Mouse (Mus musculus) gastrocnemius, adult 8-10 months (tissue): ENCODE measurements around the gene Zbtb16. TPM values are rescaled to one million over a fixed set of nuclear protein-coding genes. Genes with fewer than 3 reads are reported as not detected.

Source experiments
- DNase-seq, 2 experiments: peaks; one replicate each; pipeline ENCODE4 v3.0.0; 2022; ENCODE audit warnings: low spot score in 2 of 2
- total RNA-seq, 4 experiments: library from RNA; stranded (reverse); gene quantifications; 2 replicates each; pipeline ENCODE4 v1.2.4; 2022

The Zbtb16 gene
- total RNA-seq, 4 experiments from 2014 or later: 106 to 199 (median 117) TPM

DNA sequence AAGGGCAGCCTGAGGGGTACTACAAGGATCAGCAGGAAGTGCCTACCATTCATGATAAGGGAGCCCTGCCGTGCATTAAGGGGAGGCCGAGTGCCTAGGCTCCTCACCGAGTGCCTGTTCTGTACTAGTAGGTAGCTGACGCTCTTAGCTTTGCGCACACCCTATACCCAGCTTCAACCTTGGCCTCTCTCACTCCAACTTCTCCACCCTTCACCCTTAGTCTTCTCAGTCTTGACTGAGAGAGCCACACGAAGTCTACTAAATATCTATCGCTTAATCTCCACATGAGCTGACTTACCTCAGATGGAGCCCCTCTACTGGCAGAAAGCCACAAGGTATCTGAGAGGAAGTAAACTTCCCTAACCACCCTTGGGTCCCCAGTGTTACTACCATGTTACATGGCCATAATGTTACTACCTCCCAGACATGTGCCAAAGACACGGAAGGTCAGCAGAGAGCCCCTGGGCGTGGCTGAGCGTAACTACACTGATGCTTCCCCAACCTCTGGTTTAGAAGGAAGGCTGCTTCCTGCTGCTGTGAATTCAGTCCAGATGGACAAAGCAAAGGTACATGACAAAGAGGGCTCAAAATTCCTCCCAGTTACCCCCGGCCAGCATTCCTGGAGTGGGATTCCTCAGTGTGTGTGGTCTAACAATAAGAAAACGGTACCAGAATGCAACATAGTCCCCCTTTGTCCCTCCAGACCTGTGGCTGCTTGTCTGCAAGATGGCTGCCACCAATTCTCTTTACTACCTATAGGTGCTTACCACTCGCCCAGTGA, 122.8 kb downstream of the Zbtb16 start:
- no peak for DNase-seq

DNA sequence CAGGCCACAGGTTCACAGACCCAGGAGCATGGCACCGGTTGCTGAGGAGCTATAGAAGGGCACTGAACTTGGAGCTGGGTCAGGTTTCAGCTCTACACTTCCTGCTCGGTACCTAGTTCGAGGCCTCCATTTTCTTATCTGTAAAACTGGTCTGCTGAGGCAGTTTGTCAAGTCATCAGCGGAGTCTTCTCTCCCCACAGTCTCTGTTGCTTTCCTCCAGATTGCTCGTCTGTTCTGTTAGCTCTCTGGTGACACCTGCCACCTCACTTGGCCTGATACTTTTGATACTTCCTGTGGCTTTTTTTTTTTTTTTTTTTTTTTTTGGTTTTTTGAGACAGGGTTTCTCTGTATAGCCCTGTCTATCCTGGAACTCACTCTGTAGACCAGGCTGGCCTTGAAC, 124.2 kb downstream of the Zbtb16 start:
- no peak for DNase-seq

DNA sequence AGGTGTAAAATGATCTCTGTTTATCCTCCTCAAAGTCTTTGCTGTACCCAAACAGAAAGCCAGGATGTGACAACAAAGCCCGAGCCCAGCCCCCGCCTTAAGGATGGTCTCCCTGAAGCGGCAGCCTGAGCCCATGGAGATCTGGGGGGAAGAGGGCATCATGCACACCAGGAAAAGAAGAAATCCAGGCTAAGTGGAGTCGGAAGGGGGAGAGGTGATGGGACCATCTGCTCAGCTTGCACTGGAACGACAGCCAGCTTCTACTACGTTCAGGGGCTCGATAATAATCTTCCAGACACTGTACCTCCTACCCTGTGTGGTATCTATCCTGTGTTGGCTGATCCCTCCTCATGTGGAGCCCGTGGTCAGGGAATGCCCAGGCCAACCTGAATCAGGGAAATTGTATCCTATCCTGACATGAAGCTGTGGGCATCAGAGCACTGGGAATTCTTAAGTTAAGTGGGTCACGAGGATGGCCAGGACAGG, 124.7 kb downstream of the Zbtb16 start:
- DNase-seq: peak; percentile 69 to 78

DNA sequence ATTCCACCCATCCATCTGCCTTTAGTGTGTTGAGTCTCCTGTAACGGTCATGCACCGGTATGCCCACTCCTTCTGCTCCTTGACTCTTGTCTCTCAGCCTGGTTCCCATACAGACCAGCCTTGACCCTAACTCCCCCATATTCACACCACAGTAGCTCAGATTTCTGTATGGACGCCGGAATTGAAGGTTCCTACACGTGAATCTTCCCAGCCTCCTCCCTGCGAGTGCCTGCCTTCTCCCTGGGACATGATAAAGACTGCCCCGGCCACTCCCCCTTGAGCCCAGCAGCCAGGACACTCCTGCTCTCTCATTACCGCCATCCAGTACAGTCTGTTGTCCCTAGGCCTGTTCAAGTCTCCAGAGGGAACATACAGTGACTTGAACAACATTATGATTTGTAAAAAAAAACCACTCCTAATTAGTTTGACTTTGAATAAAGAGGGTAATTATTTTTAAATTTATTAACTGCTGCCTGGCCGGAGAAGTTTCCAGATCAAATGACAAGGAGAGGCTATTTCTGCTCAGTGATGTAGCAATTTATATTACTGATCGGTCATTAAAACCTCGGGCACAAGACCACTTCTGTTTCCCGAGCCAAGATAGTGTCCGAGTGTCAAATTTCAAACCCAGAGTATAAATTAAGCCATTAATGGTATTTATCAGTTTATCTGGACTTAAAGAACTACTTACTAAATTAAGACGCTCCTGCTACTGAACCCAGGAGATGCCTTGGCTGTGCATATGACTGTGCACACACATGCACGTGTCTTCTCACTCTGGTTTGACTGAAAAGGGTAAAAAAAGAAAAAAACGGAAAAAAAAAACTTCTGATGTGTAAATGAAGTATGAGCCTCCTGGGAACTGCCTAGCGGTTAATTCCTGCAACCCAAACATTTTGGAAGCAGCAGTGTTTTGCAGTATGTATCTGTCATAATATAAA, 125.4 kb downstream of the Zbtb16 start:
- DNase-seq: peak; percentile 53 to 55

DNA sequence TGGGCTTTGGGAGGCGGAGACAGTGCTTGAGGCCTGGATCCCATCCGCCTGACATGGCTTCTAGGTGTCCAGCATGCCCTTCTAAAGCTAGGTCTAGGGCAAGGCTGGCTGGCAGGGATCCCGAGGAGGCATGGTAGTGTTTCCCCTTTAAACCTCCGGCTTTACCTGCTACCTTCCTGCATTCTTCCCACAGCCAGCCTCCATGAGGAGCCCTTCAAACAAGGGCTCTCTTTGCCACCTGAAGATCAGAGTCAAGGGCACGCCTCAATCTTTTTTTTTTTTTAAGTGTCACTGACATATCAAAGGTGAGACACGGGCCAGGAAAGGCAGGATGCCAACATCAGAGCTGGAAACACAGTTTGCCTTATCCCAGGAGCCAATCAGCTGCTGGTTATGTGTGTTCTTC, 128.2 kb downstream of the Zbtb16 start:
- peak; percentile 69 to 77 for DNase-seq

DNA sequence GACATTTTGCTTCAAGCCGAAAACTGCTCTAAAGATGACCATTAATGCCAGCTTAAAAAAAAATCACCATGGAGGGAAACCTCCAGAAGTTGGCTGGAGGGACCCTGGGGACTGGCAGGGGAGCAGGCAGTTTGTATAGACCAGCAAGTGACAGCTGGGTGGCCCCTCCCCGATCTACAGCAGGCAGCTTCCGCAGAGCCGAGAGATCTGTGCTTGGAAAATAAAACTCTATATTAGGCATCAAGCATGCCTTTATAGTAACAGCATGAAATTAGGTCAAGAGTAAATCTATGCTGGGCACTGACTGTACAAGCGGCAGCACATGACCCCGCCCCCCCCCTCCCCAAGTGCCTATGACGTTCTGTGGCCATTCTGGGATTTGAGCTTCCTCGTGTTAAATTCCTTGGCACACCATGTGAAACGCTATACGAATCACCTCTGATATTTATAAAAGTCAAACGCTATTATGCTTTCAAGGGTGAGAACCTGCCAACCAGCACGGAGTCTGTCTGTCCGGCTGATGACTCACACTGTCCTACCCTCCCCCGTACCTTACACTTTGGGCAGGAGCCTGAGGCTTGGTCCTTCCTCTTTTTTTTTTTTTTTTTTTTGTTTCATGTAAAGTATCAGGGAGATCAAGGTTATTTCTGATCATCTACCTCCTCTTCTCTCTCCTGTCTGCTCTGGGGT, 128.7 kb downstream of the Zbtb16 start:
- peak; percentile 61 to 65 for DNase-seq

DNA sequence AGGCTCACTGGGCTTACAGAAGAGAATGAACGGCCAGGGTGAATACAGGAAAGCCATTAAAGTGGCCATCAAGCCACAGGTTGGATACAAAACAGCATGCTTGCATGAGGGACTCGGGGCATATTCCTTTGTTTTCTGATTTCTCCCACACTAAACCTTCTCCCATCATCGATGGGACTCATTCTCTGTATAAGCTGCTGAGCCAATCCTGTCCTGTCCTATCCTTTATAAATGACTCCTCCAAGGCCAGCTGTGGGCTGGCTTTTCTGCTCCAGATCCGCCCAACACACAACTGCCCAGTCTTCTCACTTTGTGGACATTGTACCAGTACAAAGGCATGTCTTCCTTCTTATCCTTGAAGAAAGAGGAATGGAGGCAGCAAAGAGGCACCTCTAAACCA, 134.7 kb downstream of the Zbtb16 start:
- no peak for DNase-seq

DNA sequence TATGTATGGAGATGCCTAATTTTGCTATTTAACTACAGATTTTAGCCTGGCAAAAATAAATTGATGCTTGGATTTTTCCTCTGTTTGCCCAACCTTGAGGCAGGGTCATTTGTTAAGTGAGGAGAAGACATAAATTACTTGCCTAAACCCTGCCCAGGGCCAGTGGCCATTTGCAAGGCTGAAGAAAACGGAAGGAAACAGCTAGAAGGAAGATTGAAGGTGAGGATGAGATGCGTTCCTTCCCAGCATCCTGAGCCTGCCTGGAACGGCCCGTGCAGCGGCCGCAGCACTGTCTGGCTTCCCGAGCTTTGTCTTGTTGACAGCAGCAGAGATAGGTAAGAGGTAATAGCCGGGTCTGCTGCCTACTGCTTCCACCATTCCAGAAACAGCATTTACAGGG, 135.2 kb downstream of the Zbtb16 start:
- no peak for DNase-seq

DNA sequence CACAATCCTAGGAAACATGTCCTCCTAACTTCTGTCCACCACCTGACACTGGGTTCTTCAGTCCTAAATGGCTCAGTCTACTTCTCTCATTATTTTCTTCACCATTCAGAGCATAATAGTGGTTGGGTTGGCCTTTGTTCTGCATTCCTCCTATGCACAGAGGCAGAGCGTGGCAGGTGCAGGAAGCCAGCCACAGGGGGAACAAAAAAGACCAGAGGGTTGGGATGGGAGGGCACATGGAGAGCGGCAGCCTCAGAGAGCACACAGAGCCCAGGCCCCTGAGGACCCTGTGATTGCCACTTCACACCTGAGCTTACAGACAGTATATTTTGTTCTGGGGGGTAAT, 138.6 kb downstream of the Zbtb16 start:
- no peak for DNase-seq

DNA sequence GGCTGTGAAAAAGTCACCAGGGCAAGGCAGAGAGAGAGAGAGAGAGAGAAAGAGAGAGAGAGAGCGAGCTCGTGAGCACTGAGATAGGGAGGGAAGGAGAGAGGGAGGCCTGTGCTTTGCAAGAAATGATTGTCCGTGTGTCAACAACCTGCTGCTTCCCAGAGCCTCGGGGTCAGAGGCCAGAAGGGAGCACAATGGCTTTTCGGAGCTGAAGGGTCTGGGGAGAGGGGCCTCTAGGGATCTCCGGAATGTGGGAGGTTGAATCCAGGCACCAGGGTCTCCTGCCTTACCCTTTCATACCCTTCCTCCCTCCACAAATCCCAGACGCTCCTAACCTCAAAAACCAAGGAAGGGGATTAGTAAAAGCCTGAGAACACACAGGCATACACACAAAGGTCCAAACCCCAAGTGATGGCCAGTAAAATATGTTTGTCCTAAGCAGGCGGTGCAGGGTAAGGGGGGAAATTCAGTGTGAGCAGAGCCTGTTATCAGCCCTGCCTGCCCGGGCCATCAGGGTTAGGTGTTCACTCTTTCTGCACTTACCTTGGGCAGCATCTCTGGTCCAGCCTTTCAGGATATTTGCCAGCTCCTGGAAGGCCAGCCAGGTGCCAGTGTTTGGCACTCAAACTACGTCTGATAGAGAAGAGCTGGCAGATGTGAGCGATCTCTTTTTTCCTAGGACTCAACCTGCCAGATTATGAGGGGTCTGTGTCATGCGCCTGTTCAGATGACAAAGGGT, 139.1 kb downstream of the Zbtb16 start:
- DNase-seq: no peak

DNA sequence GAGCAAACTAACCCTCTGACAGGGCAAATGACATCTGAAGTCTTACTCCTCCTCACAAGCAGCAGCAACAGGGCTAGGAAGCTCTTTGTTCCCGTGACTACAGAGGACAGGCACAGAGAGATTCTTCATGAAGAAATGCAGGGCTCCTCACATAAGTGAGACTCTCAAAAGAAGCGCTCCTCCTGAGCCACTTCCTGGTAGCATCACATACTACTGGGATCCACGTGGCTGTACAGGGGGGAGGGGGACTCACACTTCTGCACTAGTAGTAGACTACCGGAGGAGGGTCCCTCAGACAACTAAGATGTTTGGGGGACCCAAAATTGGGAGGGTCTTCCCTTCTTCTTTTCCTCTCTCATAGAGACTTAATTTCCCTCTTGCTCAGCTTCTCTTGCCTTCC, 139.7 kb downstream of the Zbtb16 start:
- no peak for DNase-seq

DNA sequence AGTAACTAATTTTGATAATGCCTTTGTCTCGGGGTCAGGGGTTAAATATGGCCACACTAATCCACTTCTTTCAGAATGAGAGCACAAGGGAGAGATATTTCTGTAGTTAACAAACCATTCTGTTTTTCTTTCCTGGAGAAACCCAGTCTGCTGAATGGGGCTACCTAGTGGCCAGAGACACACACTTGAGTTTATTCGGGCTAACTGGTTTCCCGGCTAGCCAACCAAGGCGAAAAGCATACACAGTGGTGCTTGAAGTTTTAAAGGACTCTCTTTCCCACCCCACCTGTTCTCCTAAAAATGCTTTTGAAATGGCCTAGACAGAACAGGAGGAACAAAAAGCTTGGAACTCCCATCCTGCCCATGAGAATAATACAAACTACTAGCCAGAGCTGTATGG, 140.2 kb downstream of the Zbtb16 start:
- DNase-seq: no peak

DNA sequence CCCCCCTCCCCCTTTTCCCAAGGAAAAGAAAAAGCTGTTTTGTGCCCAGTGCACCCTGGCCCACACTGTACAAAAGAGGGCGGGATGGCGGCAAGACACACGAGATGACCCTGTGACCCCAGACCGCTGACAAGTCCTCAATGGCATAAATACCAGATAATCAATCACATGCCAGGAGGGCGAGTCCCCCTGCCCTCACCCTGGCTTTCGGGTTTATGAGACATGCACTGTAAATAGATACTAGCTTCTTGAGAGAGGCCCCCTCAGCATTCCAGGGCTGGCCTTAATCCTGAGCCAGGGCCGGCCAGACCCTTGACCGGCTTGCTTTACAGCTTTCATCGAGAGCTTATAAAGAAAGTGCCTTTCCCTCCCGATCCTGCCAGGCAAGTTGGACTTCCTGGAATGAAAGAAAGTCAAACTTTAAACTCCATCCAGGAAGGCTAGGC, 141.4 kb downstream of the Zbtb16 start:
- DNase-seq: no peak

DNA sequence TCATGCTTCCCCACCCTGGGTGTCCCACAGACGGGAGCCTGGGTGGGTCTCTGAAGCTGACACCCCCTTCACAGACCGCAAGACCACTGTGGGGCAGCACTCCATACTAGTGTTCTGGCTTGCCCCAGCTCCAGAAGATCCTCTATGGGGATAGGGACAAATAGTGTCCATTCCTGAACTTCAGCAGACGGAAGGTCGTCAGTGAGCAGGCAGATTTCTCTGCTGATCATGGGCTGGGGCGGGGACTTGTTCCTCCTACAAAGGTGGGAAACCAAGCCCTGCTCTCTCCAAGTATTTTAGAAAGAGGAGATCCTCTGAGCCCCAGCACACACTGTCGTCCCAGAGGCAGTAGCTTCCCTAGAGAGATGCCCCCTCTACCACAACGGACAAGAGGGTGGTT, 142.3 kb downstream of the Zbtb16 start:
- no peak for DNase-seq

DNA sequence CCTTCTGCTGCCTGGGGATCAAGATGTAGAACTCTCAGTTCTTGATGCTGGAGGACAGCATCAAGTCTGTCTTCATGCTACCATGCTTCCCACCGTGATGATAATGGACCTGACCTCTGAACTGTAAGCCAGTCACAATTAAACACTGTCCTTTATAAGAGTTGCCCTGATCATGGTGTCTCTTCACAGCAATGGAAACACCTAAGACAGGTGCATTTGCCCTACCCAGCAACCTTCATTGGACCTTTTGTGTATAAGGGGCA, 146.4 kb downstream of the Zbtb16 start:
- DNase-seq: no peak

DNA sequence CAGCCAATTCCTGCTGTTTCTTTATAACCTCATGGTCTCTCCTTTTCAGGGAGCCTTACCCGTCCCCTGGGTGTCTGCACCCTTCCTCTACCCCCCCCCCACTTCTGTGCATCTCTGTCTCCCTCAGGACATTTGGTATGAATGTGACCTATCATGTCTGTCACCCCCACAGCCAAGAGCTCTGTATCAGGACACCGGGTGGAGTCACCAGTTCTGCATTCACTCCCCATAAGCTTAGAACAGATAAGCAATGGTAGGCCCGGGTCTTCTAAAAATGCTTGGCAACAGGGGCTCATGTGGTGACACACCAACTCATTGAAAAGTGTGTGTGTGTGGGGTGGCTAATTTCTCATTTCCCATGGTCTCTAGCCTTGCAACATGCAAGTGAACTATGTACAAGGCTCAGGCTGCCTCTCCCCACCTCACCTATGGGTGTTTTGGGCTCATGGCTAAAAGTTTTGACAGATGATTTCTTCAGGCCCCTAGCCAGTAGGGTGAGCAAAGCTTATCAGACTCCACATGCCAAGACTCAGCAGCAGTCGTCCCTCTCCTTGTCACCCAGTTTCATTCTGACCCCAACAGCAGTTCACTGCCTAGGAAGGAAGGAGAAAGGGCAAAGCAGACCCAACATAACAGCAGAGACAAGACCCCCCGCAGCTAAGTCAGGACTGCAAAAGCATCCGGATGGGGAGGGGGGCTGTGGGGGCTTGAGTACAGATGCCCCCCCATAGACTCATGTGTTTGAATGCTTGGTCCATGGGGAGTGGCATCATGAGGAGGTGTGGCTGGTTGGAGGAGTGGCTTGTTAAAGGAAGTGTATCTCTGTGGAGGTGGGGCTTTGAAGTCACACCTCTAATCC, 146.9 kb downstream of the Zbtb16 start:
- no peak for DNase-seq

DNA sequence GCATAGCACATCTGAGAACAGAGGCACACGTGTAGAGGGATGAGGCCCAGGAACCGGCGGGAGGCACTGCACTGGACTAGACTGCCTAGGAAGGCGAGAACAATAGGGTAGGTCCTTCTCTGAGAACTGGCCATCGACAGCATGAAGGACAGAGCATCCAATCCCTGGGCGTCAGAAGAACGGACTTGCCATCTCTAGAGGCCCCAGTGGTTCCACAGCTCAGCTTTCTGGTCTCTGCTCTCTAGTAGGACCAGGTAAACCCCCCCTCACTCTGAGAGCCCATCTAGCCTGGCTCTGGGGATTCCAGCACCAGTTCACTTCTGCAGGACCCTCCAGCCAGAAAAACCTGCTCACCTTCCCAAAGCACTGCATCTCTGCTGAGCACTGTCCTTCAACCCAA, 148.1 kb downstream of the Zbtb16 start:
- no peak for DNase-seq

DNA sequence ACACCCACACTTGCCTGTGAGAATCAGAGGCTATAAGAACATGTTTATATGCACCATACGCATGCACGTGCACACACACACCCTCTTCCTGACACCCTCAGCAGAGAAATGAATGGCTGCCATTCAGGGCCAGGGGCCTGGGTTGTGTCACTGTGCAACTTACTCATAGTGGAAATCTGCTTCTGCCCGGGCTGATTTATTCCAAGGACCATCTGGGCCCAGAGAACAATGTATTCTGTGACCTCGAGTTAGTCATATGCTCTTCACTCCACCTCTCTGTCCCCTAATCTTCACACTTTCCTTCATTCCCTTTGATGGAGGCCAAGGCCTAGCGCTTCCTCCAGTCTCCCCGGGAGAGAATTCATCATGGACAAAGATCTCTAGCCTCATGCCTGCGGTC, 150.3 kb downstream of the Zbtb16 start:
- DNase-seq: no peak

DNA sequence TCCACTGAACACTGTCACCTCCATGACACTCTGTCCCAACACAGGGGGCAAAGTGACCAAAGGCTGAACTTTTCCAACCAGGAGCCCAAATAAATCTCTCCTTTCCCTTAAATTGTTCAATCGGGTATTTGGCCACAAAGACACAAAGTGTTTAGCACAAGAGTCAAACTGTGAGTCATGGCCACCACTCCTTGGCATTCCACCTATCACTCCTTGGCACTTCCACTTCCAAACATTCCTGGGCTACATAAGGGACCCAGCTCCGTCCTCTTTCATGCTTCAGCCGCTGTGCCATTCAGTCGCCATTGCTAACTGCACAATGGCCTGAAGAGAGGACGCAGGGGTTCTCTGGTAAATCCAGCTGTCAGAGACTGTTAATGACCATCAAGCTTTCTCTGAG, 151.9 kb downstream of the Zbtb16 start:
- no peak for DNase-seq

DNA sequence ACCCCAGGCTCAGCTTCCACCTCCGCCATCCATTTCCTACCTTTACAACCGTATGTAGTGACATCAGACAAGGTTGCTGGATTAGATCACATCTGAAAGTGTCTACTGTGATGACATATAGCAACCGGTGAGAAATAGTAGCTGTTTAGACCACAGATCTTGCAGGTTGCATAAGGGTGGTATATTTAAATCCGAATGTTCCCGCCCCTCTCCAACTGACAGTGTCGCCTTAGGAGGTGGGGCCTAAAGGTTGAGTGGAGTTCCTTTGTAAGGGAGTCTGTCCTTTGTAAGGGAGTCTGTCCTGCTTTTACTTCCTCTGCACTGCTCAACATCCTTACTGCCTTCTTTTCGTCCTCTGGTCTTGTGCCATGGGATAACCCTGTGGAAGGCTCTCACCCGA, 154.8 kb downstream of the Zbtb16 start:
- DNase-seq: no peak
